Mouse (Mus musculus) small intestine, adult 2 months (tissue): Measurements from ENCODE around the gene Cdkn2d.
A peak's percentile ranks its signal among the peaks of the same experiment; 100 is the strongest.

Source experiments
- CTCF ChIP-seq: fragments of 200-500 bp; IDR thresholded peaks from 2 replicates; pipeline ENCODE4 v1.5.1; 2012; ENCODE audit warnings: low read depth, mild to moderate bottlenecking, control low read depth, inconsistent platforms, low read length, moderate library complexity, mixed read lengths; ENCODE audit not compliant: insufficient replicate concordance, insufficient read length; ENCODE audit errors: extremely low read depth
- POLR2A ChIP-seq: fragments of 200-500 bp; IDR thresholded peaks from 2 replicates; pipeline ENCODE4 v1.6.1; 2012; ENCODE audit warnings: low read depth, mild to moderate bottlenecking, control low read depth, inconsistent platforms, low read length, moderate library complexity

GRCm38 (mm10) chr9:21313394-21313793 lies 22.2 kb upstream of the Cdkn2d start:
- peak; percentile 98 for TF ChIP-seq CTCF
- TF ChIP-seq POLR2A, result no peak
